Mouse (Mus musculus): ENCODE data around the gene Orai1. TPM values are rescaled to one million over a fixed set of nuclear protein-coding genes. Genes with fewer than 3 reads are reported as not detected.

The Orai1 gene
- polyA plus RNA-seq, 1 experiment from 2014 or later = 13.9 TPM

DNA sequence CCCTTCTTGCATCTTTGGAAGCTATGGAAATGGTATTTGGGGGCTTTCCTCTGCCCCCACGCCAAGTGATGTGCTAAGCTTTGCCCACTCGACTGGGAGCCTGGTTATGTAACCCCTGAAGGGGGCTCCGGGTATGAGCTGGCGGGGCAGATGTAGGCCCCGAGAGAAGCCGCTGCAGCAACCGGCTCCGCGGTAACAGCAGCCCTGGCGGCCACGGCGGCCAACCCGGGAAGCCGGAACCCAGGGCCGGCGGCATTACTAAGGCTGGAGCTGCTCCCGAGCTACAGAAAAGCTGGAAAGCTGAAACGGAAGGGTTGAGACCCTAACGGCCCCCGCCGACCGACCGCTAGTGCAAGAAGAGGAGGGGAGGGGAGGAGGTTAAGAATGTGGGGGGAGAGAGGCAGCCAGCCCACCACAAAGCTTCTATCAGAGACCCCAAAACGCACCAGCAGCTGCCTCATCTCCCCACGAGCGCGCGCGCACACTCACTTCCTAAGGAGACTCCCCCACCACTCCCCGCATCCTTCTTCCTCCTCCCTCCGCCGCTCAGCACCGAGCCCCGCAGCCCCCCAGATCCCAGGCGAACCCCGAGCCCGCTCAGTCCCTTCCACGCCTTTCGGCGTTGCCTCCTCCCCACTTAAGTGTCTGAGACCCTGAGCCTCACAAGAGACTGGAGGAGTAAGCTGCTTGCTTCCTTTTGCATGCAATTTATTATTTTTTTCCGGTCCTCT lies 26.7 kb upstream of the Orai1 start:
- peak overlapping the region; percentile 98 for H3K4me2 ChIP-seq (replicated peaks)
- no peaks in the 10 kb centered on the region for H3K36me3 ChIP-seq
- H3K4me1 ChIP-seq = peaks cover 52% of the 10 kb centered on the region
- H3K9me3 ChIP-seq = no peaks in the 10 kb centered on the region
- H3K9ac ChIP-seq = peak overlapping the region; percentile 74
- peak overlapping the region; percentile 42; the same call in 1 of the 2 replicates for H3K27ac ChIP-seq
- 0 out of 2 replicates have a peak, but pooled peaks have one; percentile 41 for ATAC-seq (ENCODE audit: low FRiP score, low read depth)
- peak overlapping the region; percentile 67 for H3K4me3 ChIP-seq
- no peaks in the 10 kb centered on the region for H3K27me3 ChIP-seq (replicated peaks)
- WGBS = under 1% methylated on average over 41 of the region's 41 CpGs

DNA sequence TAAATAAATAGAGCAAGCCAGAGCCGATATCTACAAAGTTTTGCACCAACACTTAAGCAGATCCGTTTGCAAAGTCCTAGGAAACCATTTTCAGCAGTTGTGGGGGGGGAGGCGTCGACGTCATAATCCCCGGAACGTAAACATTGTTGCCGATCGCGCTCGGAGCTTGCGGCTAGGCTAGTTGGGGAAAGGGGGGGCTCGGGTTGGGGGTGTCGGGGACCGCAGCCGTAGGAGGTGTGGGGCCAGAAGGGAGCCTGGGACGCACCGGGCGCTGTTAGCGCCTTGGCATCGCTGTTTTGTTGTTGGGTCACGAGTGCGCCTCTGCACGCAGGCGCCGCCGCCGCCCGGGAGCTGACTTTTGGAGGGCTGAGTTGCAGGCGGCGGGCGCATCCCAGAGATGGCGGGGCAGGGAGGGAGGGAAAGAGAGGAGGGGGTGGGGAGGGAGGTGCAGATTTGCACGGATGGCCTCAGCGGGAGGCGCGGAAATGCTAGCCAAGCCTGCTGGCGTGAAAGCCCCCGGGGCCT lies 25.8 kb upstream of the Orai1 start:
- Histone ChIP-seq H3K9ac (peak overlapping the region; percentile 74), H3K4me2 (replicated peaks) (peak overlapping the region; percentile 98), H3K36me3 (no peaks in the 10 kb centered on the region), H3K9me3 (no peaks in the 10 kb centered on the region), H3K27ac (peak overlapping the region; percentile 59), H3K4me3 (peak overlapping the region; percentile 67), H3K27me3 (replicated peaks) (no peaks in the 10 kb centered on the region), H3K4me1 (peaks cover 53% of the 10 kb centered on the region)
- ATAC-seq (ENCODE audit: low FRiP score, low read depth) = peak; percentile 53
- under 1% methylated on average over 39 of the region's 39 CpGs for WGBS

DNA sequence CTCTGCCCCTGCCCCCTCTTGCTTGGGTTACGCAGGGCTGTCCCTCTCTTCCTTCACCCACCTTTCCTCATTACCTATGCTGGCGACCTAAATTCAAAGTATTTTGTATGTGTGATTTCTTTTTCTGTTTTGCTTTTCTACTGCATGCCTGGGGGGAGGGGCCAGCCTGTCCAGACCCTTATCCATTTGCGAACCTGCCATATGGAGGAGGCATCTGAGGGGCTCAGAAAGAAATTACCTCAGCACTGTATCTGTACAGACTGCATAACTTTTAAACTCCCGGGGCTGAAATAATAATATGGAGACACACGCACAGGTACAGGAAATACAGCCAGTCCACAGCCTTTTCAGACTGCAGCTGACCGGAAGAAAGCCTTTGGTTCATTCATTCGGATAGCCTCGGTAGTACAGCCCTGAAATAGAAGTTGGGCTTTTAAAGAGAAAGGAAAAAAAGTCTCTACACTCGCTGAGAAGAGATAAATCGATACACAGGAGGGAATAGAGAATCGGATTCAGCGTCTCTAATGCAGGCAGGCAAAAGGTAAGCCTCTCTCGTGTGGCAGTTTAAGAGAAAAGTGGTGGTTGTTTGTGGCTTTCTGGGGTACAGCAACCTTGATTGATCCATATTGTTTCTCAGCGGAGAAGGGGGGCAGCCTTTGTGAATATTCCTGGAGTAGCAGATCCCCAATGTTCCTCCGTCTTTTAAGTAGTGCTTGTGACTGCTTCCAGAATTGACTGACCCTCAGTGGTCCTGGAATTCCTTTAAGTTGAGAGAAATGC lies 25.1 kb upstream of the Orai1 start, which contains the start of gene Kdm2b:
Gene Kdm2b (minus strand): TSS at position 273 of the 780 bp plus-strand sequence.
- 2% methylated on average over 15 of the region's 15 CpGs for WGBS
- Histone ChIP-seq H3K27me3 (replicated peaks) (no peaks in the 10 kb centered on the region), H3K9me3 (no peaks in the 10 kb centered on the region), H3K27ac (peak within 1 kb of the TSS; percentile 59), H3K9ac (peak within 1 kb of the TSS; percentile 74), H3K4me1 (peaks cover 56% of the 10 kb centered on the region), H3K4me2 (replicated peaks) (peak within 1 kb of the TSS; percentile 98), H3K36me3 (no peaks in the 10 kb centered on the region), H3K4me3 (peak within 1 kb of the TSS; percentile 67)
- ATAC-seq (ENCODE audit: low FRiP score, low read depth) = peak; percentile 52; the same call in 1 of the 2 replicates

- H3K27me3 ChIP-seq (replicated peaks) = no peaks in the 10 kb centered on the region
- peak overlapping the region; percentile 36; the same call in 1 of the 2 replicates for H3K9ac ChIP-seq
- no peaks in the 10 kb centered on the region for H3K9me3 ChIP-seq
- ATAC-seq (ENCODE audit: low FRiP score, low read depth) = no peak
- peaks cover 52% of the 10 kb centered on the region for H3K4me1 ChIP-seq
- 7% methylated on average over 16 of the region's 16 CpGs for WGBS
- H3K36me3 ChIP-seq = no peaks in the 10 kb centered on the region
- H3K4me2 ChIP-seq (replicated peaks) = peak overlapping the region; percentile 98
- peak overlapping the region; percentile 67; the same call in 1 of the 2 replicates for H3K4me3 ChIP-seq
- no peak overlapping the region for H3K27ac ChIP-seq
Measured at GRCm38 (mm10) chr5:122990411-122991160, 24.3 kb upstream of the Orai1 start.

GRCm38 (mm10) chr5:122991350-122992004 lies 23.4 kb upstream of the Orai1 start:
- Histone ChIP-seq H3K27ac (no peak overlapping the region), H3K36me3 (no peaks in the 10 kb centered on the region), H3K4me2 (replicated peaks) (peak overlapping the region; percentile 98), H3K4me1 (peaks cover 45% of the 10 kb centered on the region), H3K9me3 (no peaks in the 10 kb centered on the region), H3K27me3 (replicated peaks) (no peaks in the 10 kb centered on the region), H3K4me3 (no peak overlapping the region), H3K9ac (peak overlapping the region; percentile 33; the same call in 1 of the 2 replicates)
- ATAC-seq (ENCODE audit: low FRiP score, low read depth) = no peak
- WGBS = 22% methylated on average over 5 of the region's 5 CpGs

DNA sequence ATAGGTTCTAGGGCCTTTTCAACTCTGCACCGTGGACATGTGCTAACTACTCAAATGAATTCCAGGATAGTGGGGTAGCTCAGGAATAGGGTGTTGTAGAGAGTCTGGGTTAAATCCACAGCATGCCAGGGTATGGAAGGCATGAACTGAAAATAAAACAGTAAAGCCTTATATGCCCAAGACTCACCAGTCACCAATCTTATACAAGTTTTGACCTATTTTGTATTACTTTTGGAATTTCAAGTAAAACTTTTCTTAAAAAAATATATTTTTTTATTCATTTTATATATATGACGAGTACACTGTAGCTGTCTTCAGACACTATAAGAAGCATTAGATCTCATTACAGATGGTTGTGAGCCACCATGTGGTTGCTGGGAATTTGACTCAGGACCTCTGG lies 21.1 kb upstream of the Orai1 start:
- H3K4me3 ChIP-seq = no peak overlapping the region
- no peak overlapping the region for H3K27ac ChIP-seq

DNA sequence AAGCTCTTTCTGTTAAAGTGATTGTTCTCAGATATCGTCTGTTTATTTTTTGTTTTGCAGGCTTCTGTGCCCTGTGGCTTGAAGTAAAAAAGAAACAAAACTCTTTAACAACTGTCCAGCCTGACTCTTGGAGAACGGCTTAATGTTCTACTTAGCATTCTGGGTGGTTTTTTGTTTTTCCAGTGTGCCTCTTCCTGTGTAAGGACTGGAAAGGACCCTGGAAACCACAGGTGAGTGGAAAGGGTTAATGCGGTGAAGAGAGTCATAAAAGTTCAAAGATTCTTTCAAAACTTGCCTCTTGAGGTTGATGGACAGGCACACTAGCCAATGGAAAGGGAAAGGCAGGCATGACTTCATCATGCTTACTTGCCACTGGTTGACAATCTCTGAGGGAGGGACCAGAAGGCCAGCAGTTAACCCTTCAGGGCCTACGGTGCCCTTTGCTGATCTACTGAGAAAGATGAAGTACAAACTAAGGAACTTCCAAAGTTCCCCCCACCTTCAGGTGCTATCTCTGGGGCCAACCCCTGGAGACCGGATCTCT lies 20.5 kb upstream of the Orai1 start:
- WGBS = 6% methylated on average over 5 of the region's 5 CpGs
- no peaks in the 10 kb centered on the region for H3K9me3 ChIP-seq
- H3K36me3 ChIP-seq = 0 out of 2 replicates have a peak, but pooled peaks cover 5% of the 10 kb centered on the region
- H3K9ac ChIP-seq = no peak overlapping the region
- H3K4me1 ChIP-seq = peaks cover 29% of the 10 kb centered on the region
- no peak overlapping the region for H3K4me3 ChIP-seq
- ATAC-seq (ENCODE audit: low FRiP score, low read depth) = peak; percentile 50; the same call in 1 of the 2 replicates
- H3K27ac ChIP-seq = no peak overlapping the region
- H3K4me2 ChIP-seq (replicated peaks) = 0 out of 2 replicates have a peak overlapping the region, but pooled peaks have one; percentile 12
- H3K27me3 ChIP-seq (replicated peaks) = no peaks in the 10 kb centered on the region

More for the DNA sequence above, 21.1 kb upstream of the Orai1 start:
- Histone ChIP-seq H3K9me3 (no peaks in the 10 kb centered on the region), H3K36me3 (0 out of 2 replicates have a peak, but pooled peaks cover 5% of the 10 kb centered on the region), H3K4me2 (replicated peaks) (0 out of 2 replicates have a peak overlapping the region, but pooled peaks have one; percentile 7), H3K27me3 (replicated peaks) (no peaks in the 10 kb centered on the region), H3K9ac (no peak overlapping the region), H3K4me1 (peaks cover 29% of the 10 kb centered on the region)
- ATAC-seq (ENCODE audit: low FRiP score, low read depth) = no peak
- 52% methylated on average over 2 of the region's 2 CpGs for WGBS

DNA sequence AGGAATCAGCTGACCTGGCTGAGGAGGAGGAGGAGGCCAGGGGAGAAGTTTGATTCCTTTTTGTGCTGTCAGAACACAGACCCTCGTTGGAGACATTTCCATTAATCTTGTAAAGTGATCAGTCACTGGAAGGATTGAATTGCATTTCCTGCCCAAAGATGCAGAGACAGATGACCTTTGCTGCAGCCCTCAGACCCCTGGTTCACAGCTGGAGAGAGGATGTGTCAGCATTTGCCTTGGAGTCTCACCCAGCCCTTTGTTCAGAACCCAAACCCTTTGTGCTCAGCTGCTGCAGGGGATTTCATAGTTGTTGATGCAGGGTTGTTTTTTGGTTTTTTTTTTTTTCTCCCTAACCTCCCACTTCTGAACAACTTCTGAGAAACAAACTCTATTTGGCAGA lies 20.0 kb upstream of the Orai1 start:
- H3K4me1 ChIP-seq = peaks cover 25% of the 10 kb centered on the region
- H3K36me3 ChIP-seq = 0 out of 2 replicates have a peak, but pooled peaks cover 5% of the 10 kb centered on the region
- no peak overlapping the region for H3K27ac ChIP-seq
- no peak overlapping the region for H3K9ac ChIP-seq
- H3K9me3 ChIP-seq = no peaks in the 10 kb centered on the region
- H3K27me3 ChIP-seq (replicated peaks) = no peaks in the 10 kb centered on the region
- ATAC-seq (ENCODE audit: low FRiP score, low read depth) = no peak
- WGBS = 0% methylated on average over 1 of the region's 1 CpGs
- H3K4me2 ChIP-seq (replicated peaks) = 0 out of 2 replicates have a peak overlapping the region, but pooled peaks have one; percentile 12
- H3K4me3 ChIP-seq = no peak overlapping the region

- ATAC-seq (ENCODE audit: low FRiP score, low read depth) = no peak
- H3K27ac ChIP-seq = no peak overlapping the region
- WGBS = 89% methylated on average over 18 of the region's 18 CpGs
Measured at GRCm38 (mm10) chr5:122997205-122998204, 17.4 kb upstream of the Orai1 start.

GRCm38 (mm10) chr5:123000901-123001300 lies 14.0 kb upstream of the Orai1 start:
- 83% methylated on average over 1 of the region's 1 CpGs for WGBS
- no peak for ATAC-seq (ENCODE audit: low FRiP score, low read depth)

More at GRCm38 (mm10) chr5:122997205-122998204, 17.4 kb upstream of the Orai1 start:
- no peak overlapping the region for H3K4me3 ChIP-seq
- H3K4me2 ChIP-seq (replicated peaks) = no peak overlapping the region
- no peaks in the 10 kb centered on the region for H3K27me3 ChIP-seq (replicated peaks)
- H3K9me3 ChIP-seq = no peaks in the 10 kb centered on the region
- H3K4me1 ChIP-seq = 0 out of 2 replicates have a peak, but pooled peaks cover 5% of the 10 kb centered on the region
- 0 out of 2 replicates have a peak, but pooled peaks cover 5% of the 10 kb centered on the region for H3K36me3 ChIP-seq
- no peak overlapping the region for H3K9ac ChIP-seq

More at GRCm38 (mm10) chr5:123000901-123001300, 14.0 kb upstream of the Orai1 start:
- Histone ChIP-seq H3K27me3 (replicated peaks) (no peaks in the 10 kb centered on the region), H3K4me3 (no peak overlapping the region), H3K9me3 (no peaks in the 10 kb centered on the region), H3K9ac (no peak overlapping the region), H3K4me1 (no peaks in the 10 kb centered on the region), H3K36me3 (0 out of 2 replicates have a peak, but pooled peaks cover 5% of the 10 kb centered on the region), H3K4me2 (replicated peaks) (no peak overlapping the region), H3K27ac (no peak overlapping the region)
